Mouse (Mus musculus): ENCODE results near the gene Lcorl.
A peak's percentile ranks its signal among the peaks of the same experiment; 100 is the strongest.

DNA sequence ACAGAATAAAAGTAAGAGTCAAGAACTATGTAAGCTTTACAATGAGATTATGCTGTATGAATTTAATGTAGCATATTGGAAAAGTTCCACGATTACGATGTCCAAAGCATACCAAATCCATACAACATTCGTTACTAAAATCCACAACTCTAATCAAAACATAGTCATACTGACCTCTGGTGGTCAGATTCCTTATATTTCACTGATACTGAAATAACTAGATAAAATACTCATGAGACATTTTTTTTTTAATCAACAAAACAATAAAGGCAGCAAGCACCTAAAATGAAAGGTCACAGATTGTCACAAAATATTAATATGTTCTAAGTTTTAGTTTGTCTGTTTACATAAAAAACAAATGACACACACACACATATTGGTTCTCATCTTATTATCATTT lies 189.1 kb downstream of the Lcorl start:
- TF ChIP-seq EP300 (optimal IDR thresholded peaks at IDR 0.05) (no peak), CTCF (IDR thresholded peaks at IDR 0.05; ENCODE audit: low read depth) (peak; percentile 79)
